Mouse (Mus musculus) stomach, postnatal 0 days (tissue): Measurements from ENCODE around the gene Gabarap.

Experiments
- CTCF ChIP-seq: IDR thresholded peaks from 2 replicates; pipeline ENCODE4 v1.5.1; 2016; ENCODE audit warnings: antibody characterized with exemption, low read depth, mild to moderate bottlenecking, moderate library complexity
- EP300 ChIP-seq: optimal IDR thresholded peaks from 2 replicates; pipeline ENCODE3; 2016; ENCODE audit warnings: antibody characterized with exemption

DNA sequence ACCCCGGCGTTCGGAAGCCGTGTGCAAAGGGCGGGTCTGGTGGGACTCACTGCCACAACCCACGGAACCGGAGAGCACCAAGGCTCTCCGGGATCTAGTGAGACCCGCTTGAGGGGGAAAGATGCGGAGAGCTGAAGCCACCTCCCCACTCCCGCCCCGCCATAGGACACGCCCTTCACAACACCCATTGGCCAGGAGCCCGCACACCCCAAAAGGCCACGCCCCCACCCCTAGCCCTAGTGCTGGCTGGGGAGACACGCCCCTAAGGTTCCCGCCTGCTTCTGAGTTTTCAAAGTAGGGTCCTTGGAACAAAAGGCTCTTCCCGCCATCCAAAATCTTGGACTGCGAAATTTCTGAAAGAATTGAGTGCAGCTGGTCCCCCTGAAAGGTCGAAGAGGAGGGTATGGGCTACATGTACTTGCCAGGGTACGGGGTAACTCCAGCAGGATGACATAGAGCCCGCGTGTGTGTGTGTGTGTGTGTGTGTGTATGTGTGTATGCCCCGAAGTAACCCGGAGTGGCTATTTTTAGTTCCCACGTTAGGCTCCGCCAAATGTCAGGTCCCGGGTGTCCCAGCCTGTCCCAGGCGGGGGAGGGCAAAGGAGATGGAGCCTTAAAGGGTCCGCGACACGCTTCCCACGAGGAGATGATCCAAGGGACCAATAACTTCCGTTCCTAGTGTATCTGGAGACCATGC is 42.7 kb upstream of the Gabarap start, which contains the start of gene Slc2a4:
- TF ChIP-seq EP300 (no peak), CTCF (no peak)
